Mouse (Mus musculus) kidney, adult 2 months (tissue): Measurements from ENCODE around the gene Acap1.

Experiments used
- CTCF ChIP-seq: fragments of 200-500 bp; conservative IDR thresholded peaks from 2 replicates; pipeline ENCODE4 v1.5.1; 2011; ENCODE audit warnings: low read depth, mild to moderate bottlenecking, control low read depth, low read length, moderate library complexity, mixed read lengths; ENCODE audit not compliant: insufficient read depth, insufficient read length
- POLR2A ChIP-seq: fragments of 200-500 bp; IDR thresholded peaks from one replicate; pipeline ENCODE4 v1.6.1; 2011; ENCODE audit warnings: low read depth, low read length, control low read depth

DNA sequence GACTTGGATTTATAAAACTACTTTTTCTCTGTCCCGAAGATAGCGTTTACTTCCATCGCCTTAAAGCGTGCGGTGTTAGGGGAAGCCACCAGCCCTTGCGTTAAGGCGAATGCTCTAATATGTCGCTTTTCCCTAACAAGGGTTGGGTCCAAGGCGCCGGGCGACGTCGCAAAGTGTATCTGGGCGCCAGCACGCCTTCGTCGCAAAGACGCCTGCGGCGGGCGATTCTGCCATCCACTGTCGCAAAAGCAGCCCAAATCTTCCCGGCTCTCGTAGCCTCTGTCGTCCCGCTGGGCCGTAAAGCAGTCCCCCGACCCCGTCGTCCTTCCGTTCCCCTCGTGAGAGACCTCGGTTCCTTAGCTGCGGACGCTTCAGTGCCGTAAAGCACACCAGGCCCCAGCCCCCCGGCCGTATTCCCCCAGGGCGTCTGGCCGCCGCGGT is 6.1 kb upstream of the Acap1 start:
- TF ChIP-seq CTCF = no peak
- no peak for TF ChIP-seq POLR2A
